Mouse (Mus musculus): Measurements from ENCODE around the gene Galnt14.

Gene Galnt14

DNA sequence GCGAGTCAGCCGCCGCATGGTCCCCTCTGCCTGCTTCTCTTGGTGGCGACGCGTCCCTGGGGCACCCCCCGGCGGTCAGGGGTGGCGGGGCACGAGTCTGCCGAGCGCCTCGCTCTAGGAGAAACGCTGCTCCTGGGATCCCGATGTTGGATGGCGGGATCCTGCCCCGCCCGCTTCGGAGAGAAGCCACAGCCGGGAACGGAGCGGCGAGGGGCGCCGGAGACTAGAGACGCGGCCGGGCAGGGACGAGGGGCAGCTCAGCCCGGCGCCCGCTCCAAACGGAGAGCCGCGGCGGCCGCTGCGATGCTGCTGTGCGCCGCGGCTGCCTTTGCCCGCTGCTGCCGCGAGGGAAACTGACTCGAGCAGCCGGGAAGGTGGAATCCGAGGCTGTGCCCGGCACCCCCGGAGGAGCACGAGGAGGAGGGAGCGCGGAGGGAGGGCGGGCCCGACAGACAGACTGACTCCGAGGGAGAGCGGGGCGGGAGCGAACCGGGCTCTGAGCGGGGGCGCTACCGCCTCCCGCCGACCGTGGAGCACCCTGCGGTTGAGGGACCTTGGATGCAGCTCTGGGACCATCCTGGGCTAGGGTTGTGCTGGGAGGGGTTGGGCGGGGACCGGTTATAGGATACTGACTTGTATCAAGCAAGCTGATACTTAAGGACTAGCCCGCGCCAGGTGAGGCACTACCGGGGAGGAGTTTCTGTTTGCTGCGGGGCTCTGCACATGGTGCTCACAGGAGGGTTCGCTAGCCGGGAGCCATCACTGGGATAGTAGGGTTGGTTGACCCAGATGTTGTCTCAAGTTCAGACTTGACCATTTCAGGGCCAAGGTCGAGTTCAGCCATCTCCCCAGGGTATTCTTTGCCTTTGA is at the start of gene Galnt14:
Gene Galnt14, minus strand, starts transcription at position 412 of the 870 bp plus-strand sequence.
- peak; percentile 17 to 35 for DNase-seq

- DNase-seq: peak; percentile 70 to 76
Measured at GRCm38 (mm10) chr17:73743681-73744311, 33.5 kb upstream of the Galnt14 start.

GRCm38 (mm10) chr17:73723885-73724682 is 13.8 kb upstream of the Galnt14 start:
- peak; percentile 8 to 12 for DNase-seq

DNA sequence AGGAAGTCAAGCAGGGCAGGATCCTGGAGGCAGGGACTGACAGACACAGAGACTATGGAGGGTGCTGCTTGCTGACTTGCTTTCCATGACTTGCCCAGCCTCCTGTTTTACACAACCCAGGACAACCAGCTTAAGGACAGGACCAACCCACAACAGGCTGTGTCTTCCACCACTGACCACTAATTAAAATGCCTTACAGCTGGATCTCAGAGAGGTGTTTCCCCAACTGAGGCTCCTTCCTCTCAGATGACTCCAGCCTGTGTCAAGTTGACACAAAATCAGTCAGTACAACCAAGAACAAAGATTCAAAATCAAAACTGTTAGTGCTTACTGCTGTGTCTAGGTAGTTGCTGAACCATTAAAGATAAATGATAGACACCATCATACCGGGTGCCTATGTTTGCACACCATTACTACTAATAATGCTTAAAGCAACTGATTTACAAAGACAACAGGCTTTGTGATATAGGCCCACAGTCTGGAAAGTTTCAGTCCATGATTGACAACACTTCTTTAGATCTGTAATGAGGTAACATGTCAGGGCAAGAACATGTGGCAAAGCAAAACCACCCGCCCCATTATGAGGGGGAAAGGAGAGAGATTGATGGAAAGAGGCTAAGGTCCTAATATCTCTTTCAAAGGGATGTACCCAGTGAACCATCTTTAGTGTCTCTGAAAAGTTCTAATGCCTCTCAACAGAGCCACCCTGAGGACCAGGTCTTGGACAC is 8.9 kb upstream of the Galnt14 start:
- DNase-seq: no peak

DNA sequence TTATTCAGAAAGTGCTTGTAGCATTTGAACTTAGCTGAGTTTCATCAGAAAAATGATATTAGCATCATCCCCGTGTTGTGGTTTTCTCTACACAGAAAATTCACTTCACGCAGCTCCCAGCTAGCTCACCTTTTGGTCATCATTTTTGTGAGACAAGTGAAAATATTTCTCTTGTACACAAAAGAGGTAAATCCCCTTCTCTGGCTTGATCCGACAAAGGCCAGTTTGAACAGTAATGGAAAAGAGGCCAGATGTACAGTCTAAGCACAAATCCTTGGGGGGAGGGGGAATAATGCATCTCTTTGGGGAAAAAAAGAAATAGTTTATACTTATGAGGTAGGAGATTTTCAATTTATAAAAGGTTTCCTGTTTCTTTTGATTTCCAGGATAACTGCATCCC is 6.4 kb upstream of the Galnt14 start:
- DNase-seq: no peak

GRCm38 (mm10) chr17:73714440-73715221 is 4.4 kb upstream of the Galnt14 start:
- DNase-seq: no peak

- peak; percentile 10 to 13 for DNase-seq
Measured at GRCm38 (mm10) chr17:73713347-73713746, 3.1 kb upstream of the Galnt14 start.

- DNase-seq: peak; percentile 46 to 54
Measured at GRCm38 (mm10) chr17:73711919-73712318, 1.7 kb upstream of the Galnt14 start.

DNA sequence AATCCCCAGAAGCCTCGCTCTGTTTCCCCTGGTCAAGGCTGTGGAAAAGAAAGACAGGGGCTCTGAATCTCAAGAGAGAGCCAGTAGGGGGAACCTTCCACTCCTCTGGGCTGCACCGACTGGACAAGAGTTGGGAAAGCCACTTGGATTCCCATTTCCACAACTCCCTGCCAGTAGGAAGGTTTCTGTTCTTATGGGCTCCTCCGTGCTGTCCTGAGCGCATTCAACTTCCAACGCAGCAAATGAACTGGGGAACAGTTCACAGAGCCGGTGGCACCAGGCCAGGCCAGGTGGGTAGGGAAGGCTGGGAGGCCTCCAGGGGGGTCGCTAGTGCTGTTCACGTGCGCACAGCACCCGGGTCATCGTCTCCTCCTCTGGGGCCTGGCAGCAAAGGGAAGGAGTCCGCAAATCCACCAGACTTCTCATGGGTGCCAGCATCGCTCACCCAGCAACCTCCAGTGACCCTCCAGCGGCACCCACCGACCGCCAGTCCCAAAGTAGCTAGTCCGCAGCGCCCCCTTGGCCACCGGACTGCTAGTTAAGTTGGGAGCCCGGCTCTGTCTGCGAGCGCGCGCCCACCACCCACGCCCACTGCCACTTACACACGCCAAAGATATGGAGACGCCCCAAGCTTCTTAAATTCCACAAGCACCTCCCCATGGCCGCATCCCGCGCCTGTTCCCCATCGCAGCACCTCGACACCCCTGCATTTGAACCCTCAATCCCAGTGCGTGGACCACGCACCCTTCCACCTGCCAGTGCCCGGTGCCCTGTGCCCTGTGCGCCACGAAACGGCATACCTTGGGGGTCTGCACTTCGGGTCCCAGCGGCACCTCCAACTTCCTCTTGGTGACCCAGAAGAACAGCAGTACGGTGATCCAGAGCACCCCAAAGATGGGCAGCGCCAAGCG is 867 bp downstream of the Galnt14 start:
- peak in 1 of 2 experiments; percentile 11 for DNase-seq

GRCm38 (mm10) chr17:73708451-73708850 is 1.8 kb downstream of the Galnt14 start:
- DNase-seq: no peak

- DNase-seq: no peak
Measured at GRCm38 (mm10) chr17:73703571-73703970, 6.7 kb downstream of the Galnt14 start.

DNA sequence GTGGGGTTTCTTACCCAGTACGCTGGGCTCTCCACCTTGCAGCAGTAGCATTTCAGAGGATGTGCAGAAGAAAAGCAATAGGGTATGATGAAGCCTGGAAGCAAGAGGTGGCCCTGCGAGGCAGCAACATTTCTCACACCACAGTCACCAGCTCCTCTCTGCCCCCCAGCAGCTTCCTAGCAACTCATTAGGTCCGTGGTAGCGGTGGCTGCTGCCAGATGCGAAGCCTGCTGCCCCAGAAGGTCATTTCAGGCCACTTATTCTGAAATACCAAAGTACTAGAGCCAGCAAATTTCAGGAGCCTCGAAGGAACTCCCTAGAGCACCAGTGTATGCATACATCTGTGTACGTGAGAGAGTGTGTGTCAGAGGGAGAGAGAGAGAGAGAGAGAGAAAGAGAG is 9.2 kb downstream of the Galnt14 start:
- no peak for DNase-seq

DNA sequence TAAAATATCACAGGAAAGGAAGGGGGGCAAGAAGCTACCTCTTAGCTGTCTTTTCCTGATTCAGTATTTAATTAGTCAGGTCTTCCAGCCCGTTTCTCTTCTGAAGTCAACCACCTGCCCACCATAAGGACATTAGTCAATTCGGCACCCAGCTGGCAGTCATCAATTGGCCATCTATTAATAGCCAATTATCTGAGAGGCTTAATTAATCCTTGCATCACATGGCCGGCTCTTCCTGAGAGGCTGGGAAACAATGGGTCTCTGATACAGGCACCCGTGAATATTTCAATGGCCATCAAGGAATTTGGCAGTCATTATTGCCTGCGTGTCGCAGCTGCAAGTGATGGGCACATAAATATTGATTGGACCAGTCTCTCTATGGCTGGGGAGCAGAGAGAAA is 10.4 kb downstream of the Galnt14 start:
- DNase-seq: no peak

GRCm38 (mm10) chr17:73694206-73694952 is 15.9 kb downstream of the Galnt14 start:
- no peak for DNase-seq

- DNase-seq: no peak
Measured at GRCm38 (mm10) chr17:73688261-73688660, 22.0 kb downstream of the Galnt14 start.

DNA sequence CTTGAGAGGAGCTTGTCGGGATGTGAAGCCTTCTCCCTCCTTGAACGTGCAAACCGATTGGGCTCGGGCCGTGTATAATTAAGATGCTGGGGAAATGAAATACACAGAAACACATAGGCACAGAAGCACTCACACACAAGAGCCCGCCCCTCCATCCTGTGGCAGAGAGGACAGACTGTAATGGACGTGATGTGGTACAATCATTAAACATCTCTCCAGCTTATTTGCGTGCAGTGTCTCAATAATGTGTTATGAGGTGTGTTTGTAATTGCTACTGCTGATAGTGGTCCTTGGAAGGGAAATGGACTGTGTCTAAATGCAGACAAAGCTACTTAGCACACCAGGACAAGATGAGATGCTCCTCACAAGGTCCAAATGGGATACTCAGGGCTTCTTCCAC is 24.0 kb downstream of the Galnt14 start:
- DNase-seq: no peak

GRCm38 (mm10) chr17:73684746-73685145 is 25.5 kb downstream of the Galnt14 start:
- no peak for DNase-seq

DNA sequence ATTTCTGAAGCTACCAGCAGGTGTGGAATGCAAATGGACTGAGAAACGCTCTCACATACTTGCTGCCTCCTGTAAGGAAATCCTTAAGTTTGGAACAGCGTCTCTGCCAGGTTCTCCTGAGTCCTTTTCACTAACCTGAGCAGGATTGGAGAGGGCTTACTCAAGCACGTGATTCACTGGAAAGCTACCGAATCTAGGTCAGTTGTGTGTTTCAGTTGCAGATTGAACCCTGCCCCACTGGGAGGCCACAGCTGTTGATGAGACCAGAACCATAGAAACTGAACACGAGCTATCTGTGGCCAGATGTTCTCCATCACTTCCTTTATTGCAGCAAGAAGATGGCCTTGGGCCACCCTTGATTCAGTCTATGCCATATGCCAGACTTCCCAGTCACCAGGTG is 38.3 kb downstream of the Galnt14 start:
- no peak for DNase-seq

GRCm38 (mm10) chr17:73670048-73670447 is 40.2 kb downstream of the Galnt14 start:
- no peak for DNase-seq

DNA sequence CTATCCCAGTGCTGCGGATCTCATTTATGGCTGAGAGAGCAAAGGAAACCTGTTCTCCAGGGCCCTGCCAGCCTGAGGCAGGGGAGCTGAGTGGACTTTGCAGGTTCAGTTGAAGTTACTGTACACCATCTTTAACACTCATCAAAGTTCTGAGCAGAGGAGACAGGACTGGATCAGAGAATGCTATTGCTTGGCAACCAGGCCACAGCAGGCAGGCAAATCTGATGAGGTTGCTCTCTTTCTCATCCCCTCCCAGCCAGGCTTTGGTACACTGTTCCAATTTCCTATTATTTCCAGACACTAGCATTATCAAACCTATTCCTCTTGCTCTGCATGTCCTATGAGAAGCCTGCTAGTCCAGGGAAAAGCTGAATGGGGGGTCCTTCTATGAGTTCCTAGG is 41.3 kb downstream of the Galnt14 start:
- DNase-seq: no peak

All from cerebellum, adult 18-20 months (tissue).